Mouse (Mus musculus) limb, embryonic 14.5 days (tissue): ENCODE results near the gene Asic2. TPM values are rescaled to one million over a fixed set of nuclear protein-coding genes. Genes with fewer than 3 reads are reported as not detected.

ENCODE experiments used
- ATAC-seq: fragments of 200-750 bp; cut with Nextera tagmentation; 2 replicates; pipeline ENCODE4 v1.8.0; 2017; ENCODE audit warnings: low read depth, moderate number of reproducible peaks, moderate TSS enrichment; ENCODE audit not compliant: low FRiP score
- DNase-seq: peaks from one replicate; pipeline ENCODE4 v3.0.0-alpha.2; 2015; ENCODE audit warnings: low spot score
- H3K27ac ChIP-seq: fragments of 300-500 bp; sonication (generic); replicated peaks from 2 replicates; pipeline ENCODE4 v1.5.1; 2014; ENCODE audit warnings: low read depth, mild to moderate bottlenecking, low read length, moderate library complexity, mixed read lengths
- H3K27me3 ChIP-seq: fragments of 300-500 bp; sonication (generic); 2 replicates; pipeline ENCODE4 v1.6.1; 2014; ENCODE audit warnings: low read length, mixed read lengths; ENCODE audit not compliant: control insufficient read depth, insufficient read depth
- H3K36me3 ChIP-seq: fragments of 300-500 bp; sonication (generic); 2 replicates; pipeline ENCODE4 v1.6.1; 2014; ENCODE audit warnings: mild to moderate bottlenecking, low read length, moderate library complexity, mixed read lengths; ENCODE audit not compliant: control insufficient read depth, insufficient read depth
- H3K4me1 ChIP-seq: fragments of 300-500 bp; sonication (generic); 2 replicates; pipeline ENCODE4 v1.6.1; 2014; ENCODE audit warnings: antibody characterized with exemption, low read length, mixed read lengths; ENCODE audit not compliant: control insufficient read depth, insufficient read depth
- H3K4me2 ChIP-seq: fragments of 300-500 bp; sonication (generic); replicated peaks from 2 replicates; pipeline ENCODE4 v1.6.1; 2014; ENCODE audit warnings: low read depth, mild to moderate bottlenecking, low read length, moderate library complexity; ENCODE audit not compliant: severe bottlenecking
- H3K4me3 ChIP-seq: fragments of 300-500 bp; sonication (generic); replicated peaks from 2 replicates; pipeline ENCODE4 v1.5.1; 2014; ENCODE audit warnings: low read length
- H3K9ac ChIP-seq: fragments of 300-500 bp; sonication (generic); 2 replicates; pipeline ENCODE4 v1.6.1; 2014; ENCODE audit warnings: mild to moderate bottlenecking, low read depth, low read length, moderate library complexity; ENCODE audit not compliant: severe bottlenecking
- H3K9me3 ChIP-seq: fragments of 300-500 bp; sonication (generic); 2 replicates; pipeline ENCODE4 v1.6.1; 2016; ENCODE audit warnings: low read length; ENCODE audit not compliant: control insufficient read depth
- POLR2A ChIP-seq: fragments of 200-500 bp; IDR thresholded peaks from 2 replicates; pipeline ENCODE4 v1.8.0; 2012; ENCODE audit warnings: inconsistent platforms, mild to moderate bottlenecking, moderate library complexity, borderline replicate concordance; ENCODE audit not compliant: insufficient read depth, insufficient read length; ENCODE audit errors: extremely low read depth
- WGBS: fragments of 180-500 bp; shearing (Covaris S2); extraction: QIAGEN DNeasy Blood & Tissue Kit; methylation state at CpG from one replicate; pipeline ENCODE4 v1.1.7; 2014; 5-methylcytosine and 5-hydroxymethylcytosine counted together
- polyA plus RNA-seq, 2 experiments: library from polyadenylated mRNA; depleted of rRNA in 1 of 2; stranded (reverse) in 1 of 2; unstranded in 1 of 2; fragments of >200 nt; fragmentation: Nextera tagmentation in 1 of 2; extraction: Ambion mirVana in 1 of 2; gene quantifications; 2 replicates each; pipeline versions ENCODE4 v1.2.1 to v1.2.3; 2012 to 2014

The Asic2 gene
- polyA plus RNA-seq, 2 experiments, result 0.72 to 1.3 TPM

DNA sequence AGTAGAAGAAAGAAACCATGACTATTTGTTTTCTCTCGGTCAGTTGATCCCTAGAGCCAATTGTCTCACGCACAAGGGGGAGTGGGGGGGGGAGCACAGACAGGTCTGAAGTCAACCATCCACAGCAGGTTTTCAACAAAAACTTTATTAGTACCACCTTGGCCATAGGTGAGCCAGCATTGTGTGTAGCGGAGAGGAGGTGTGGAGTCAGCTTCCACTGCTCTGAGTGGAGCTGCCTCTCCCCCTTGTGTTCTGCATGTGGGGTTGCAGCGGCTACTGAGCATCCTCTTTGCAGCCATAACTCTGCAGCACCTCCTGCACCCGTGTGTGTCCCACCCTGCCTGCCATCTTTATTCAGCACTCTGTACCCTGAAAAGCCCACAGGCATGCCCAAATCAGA is 6.3 kb upstream of the Asic2 start:
- Histone ChIP-seq H3K4me3 (no peak overlapping the region), H3K4me2 (no peak overlapping the region), H3K27ac (no peak overlapping the region), H3K9ac (no peak overlapping the region), H3K36me3 (no peaks in the 10 kb centered on the region), H3K27me3 (0 out of 2 replicates have a peak, but pooled peaks cover 6% of the 10 kb centered on the region), H3K4me1 (no peaks in the 10 kb centered on the region), H3K9me3 (no peaks in the 10 kb centered on the region)
- WGBS, result 33% methylated on average over 5 of the region's 5 CpGs
- DNase-seq (no peak), ATAC-seq (no peak)
- TF ChIP-seq POLR2A, result no peak

DNA sequence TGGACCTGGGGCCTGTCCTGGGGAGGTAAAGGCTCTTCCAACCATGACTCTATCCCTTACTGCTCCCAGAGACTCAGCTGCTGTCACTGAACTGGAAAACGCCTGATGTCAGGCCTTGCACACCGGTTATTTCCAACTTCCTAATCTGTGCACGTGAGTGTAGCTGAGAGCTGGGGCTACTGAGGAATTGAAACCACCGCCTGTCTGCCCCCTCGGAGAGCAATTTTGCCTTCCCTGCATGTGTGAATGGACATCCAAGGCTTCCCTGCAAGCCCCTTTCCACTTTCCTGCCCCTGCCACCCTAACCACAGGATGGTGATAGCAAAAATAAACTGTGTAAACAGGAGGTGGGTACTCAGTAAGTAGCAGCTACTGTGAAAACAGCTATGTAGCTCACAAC is 5.4 kb upstream of the Asic2 start:
- H3K27me3 ChIP-seq, result peaks cover 15% of the 10 kb centered on the region; the same call in 1 of the 2 replicates
- H3K4me2 ChIP-seq, result no peak overlapping the region
- H3K36me3 ChIP-seq, result no peaks in the 10 kb centered on the region
- H3K9ac ChIP-seq, result no peak overlapping the region
- no peak for ATAC-seq
- no peak for TF ChIP-seq POLR2A
- H3K4me1 ChIP-seq, result no peaks in the 10 kb centered on the region
- DNase-seq, result no peak
- no peak overlapping the region for H3K27ac ChIP-seq
- no peaks in the 10 kb centered on the region for H3K9me3 ChIP-seq
- 51% methylated on average over 5 of the region's 5 CpGs for WGBS
- no peak overlapping the region for H3K4me3 ChIP-seq

DNA sequence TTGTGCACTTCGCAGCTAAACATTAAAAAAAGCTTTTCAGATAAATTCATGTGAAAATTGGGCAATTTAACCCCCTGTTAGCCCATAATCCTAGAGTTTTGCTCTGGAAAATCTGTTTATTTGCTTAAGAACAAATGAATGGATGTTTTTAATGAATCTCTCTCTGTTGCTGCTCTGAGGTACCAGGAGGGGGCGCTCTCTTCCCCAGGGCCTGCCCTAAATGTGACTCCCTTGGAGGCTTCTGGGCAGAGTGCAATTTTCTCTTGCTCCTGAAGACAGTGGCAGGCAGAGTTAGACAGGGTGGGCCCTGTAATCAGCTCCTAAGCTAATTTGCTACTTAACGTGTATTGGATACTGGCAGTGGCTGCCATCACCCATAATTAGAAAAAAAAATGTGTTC is 3.8 kb upstream of the Asic2 start:
- WGBS, result 44% methylated on average over 3 of the region's 3 CpGs
- Histone ChIP-seq H3K4me1 (no peaks in the 10 kb centered on the region), H3K27ac (no peak overlapping the region), H3K27me3 (peaks cover 31% of the 10 kb centered on the region), H3K4me3 (no peak overlapping the region), H3K9ac (no peak overlapping the region), H3K4me2 (no peak overlapping the region), H3K9me3 (no peaks in the 10 kb centered on the region), H3K36me3 (no peaks in the 10 kb centered on the region)
- no peak for TF ChIP-seq POLR2A
- ATAC-seq (no peak), DNase-seq (no peak)

DNA sequence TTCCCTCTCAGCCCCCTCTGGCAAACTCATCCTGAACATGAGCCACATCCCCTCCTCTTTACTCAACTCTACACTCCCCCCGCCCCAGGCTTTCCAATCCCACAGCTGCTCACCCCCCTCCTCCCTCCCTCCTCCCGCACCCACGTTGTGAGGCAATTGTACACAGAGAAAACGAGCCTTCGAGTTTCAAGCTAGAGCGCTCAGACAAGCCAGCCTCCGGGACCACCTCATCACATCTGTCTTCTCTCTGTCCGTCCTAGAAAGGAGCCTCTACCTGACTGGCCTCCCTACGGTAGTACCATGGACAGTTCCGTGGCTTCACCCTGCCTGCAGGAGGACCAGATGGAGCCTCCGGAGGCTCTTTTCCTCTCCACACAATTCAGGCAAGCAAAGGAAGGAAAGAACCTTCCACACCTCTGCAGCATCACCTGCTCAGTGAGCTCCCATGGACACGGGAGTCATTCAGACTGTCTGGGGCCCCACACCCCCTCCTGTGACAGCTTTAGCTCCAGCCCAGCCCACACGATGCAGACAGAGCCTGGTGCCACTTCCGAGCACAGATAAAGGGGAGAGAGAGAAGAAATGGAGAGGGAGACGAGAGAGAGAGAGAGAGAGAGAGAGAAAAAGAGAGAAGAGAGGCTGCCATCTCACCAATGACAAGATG is 1.5 kb downstream of the Asic2 start:
- no peak overlapping the region for H3K9ac ChIP-seq
- no peaks in the 10 kb centered on the region for H3K4me1 ChIP-seq
- no peaks in the 10 kb centered on the region for H3K36me3 ChIP-seq
- H3K9me3 ChIP-seq, result no peaks in the 10 kb centered on the region
- no peak for TF ChIP-seq POLR2A
- peak; percentile 71 for DNase-seq
- H3K27ac ChIP-seq, result no peak overlapping the region
- H3K4me3 ChIP-seq, result no peak overlapping the region
- WGBS, result 12% methylated on average over 15 of the region's 15 CpGs
- no peak for ATAC-seq
- no peak overlapping the region for H3K4me2 ChIP-seq
- H3K27me3 ChIP-seq, result peaks cover 31% of the 10 kb centered on the region

DNA sequence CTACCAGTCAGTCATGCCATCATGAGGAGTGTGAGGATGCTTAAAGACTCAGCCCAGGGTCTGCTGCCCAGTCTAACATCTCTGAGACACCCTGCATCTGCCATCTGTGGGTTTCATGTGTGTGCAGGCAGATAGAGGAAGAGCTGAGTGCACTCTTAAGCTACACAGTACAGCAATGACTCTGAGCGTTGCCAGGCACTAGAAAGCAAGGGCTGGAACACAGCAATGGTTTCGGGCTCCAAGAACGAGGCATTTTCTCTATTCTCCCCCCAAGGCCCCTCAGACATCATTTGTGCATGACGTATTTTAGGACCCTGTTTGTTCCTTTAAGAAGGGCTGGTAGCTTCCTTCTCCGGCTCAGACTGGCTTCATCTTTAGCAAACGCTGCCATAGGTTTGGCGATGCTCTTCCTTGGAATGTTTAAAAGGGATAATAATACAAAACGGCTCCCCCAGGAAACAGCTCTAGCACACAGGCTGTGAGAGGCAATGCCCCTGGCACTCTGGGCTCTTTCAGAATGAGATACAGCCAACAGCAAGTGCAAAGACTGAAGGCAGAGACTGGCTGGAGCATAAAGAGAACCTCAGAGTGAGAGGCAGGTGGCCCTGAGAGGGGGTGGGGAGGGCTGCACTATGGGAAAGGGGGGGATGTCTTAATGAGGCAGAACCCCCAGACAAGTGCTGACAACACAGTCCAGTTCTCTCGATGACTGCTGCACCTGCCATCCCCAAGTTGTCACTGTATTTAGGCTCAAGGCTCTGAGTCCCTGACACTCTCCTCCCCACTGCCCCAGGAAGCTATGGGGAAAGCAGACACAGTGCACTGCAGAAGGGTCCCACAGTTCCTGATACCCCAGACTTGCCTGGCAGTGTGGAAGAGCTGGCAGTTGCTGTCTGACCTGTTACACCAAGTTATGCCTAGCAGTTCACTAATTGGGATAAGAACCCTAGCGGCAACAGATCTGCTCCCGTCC is 2.3 kb downstream of the Asic2 start:
- no peak overlapping the region for H3K4me3 ChIP-seq
- no peaks in the 10 kb centered on the region for H3K9me3 ChIP-seq
- no peaks in the 10 kb centered on the region for H3K4me1 ChIP-seq
- ATAC-seq (no peak), DNase-seq (no peak)
- no peak overlapping the region for H3K9ac ChIP-seq
- no peaks in the 10 kb centered on the region for H3K36me3 ChIP-seq
- WGBS, result 69% methylated on average over 11 of the region's 11 CpGs
- no peak overlapping the region for H3K27ac ChIP-seq
- peaks cover 31% of the 10 kb centered on the region for H3K27me3 ChIP-seq
- no peak for TF ChIP-seq POLR2A
- no peak overlapping the region for H3K4me2 ChIP-seq
